Mouse (Mus musculus) limb, embryonic 14.5 days (tissue): Measurements from ENCODE around the gene Fscn1. TPM values are rescaled to one million over a fixed set of nuclear protein-coding genes. Genes with fewer than 3 reads are reported as not detected.
A peak's percentile ranks its signal among the peaks of the same experiment; 100 is the strongest.

Source experiments
- ATAC-seq: fragments of 200-750 bp; cut with Nextera tagmentation; 2 replicates; pipeline ENCODE4 v1.8.0; 2017; ENCODE audit warnings: low read depth, moderate number of reproducible peaks, moderate TSS enrichment; ENCODE audit not compliant: low FRiP score
- DNase-seq: peaks from one replicate; pipeline ENCODE4 v3.0.0-alpha.2; 2015; ENCODE audit warnings: low spot score
- H3K27ac ChIP-seq: fragments of 300-500 bp; sonication (generic); replicated peaks from 2 replicates; pipeline ENCODE4 v1.5.1; 2014; ENCODE audit warnings: low read depth, mild to moderate bottlenecking, low read length, moderate library complexity, mixed read lengths
- H3K27me3 ChIP-seq: fragments of 300-500 bp; sonication (generic); 2 replicates; pipeline ENCODE4 v1.6.1; 2014; ENCODE audit warnings: low read length, mixed read lengths; ENCODE audit not compliant: control insufficient read depth, insufficient read depth
- H3K36me3 ChIP-seq: fragments of 300-500 bp; sonication (generic); 2 replicates; pipeline ENCODE4 v1.6.1; 2014; ENCODE audit warnings: mild to moderate bottlenecking, low read length, moderate library complexity, mixed read lengths; ENCODE audit not compliant: control insufficient read depth, insufficient read depth
- H3K4me1 ChIP-seq: fragments of 300-500 bp; sonication (generic); 2 replicates; pipeline ENCODE4 v1.6.1; 2014; ENCODE audit warnings: antibody characterized with exemption, low read length, mixed read lengths; ENCODE audit not compliant: control insufficient read depth, insufficient read depth
- H3K4me2 ChIP-seq: fragments of 300-500 bp; sonication (generic); replicated peaks from 2 replicates; pipeline ENCODE4 v1.6.1; 2014; ENCODE audit warnings: low read depth, mild to moderate bottlenecking, low read length, moderate library complexity; ENCODE audit not compliant: severe bottlenecking
- H3K4me3 ChIP-seq: fragments of 300-500 bp; sonication (generic); replicated peaks from 2 replicates; pipeline ENCODE4 v1.5.1; 2014; ENCODE audit warnings: low read length
- H3K9ac ChIP-seq: fragments of 300-500 bp; sonication (generic); 2 replicates; pipeline ENCODE4 v1.6.1; 2014; ENCODE audit warnings: mild to moderate bottlenecking, low read depth, low read length, moderate library complexity; ENCODE audit not compliant: severe bottlenecking
- H3K9me3 ChIP-seq: fragments of 300-500 bp; sonication (generic); 2 replicates; pipeline ENCODE4 v1.6.1; 2016; ENCODE audit warnings: low read length; ENCODE audit not compliant: control insufficient read depth
- POLR2A ChIP-seq: fragments of 200-500 bp; IDR thresholded peaks from 2 replicates; pipeline ENCODE4 v1.8.0; 2012; ENCODE audit warnings: inconsistent platforms, mild to moderate bottlenecking, moderate library complexity, borderline replicate concordance; ENCODE audit not compliant: insufficient read depth, insufficient read length; ENCODE audit errors: extremely low read depth
- WGBS: fragments of 180-500 bp; shearing (Covaris S2); extraction: QIAGEN DNeasy Blood & Tissue Kit; methylation state at CpG from one replicate; pipeline ENCODE4 v1.1.7; 2014; 5-methylcytosine and 5-hydroxymethylcytosine counted together
- polyA plus RNA-seq, 2 experiments: library from polyadenylated mRNA; depleted of rRNA in 1 of 2; stranded (reverse) in 1 of 2; unstranded in 1 of 2; fragments of >200 nt; fragmentation: Nextera tagmentation in 1 of 2; extraction: Ambion mirVana in 1 of 2; gene quantifications; 2 replicates each; pipeline versions ENCODE4 v1.2.1 to v1.2.3; 2012 to 2014

The Fscn1 gene
- polyA plus RNA-seq, 2 experiments, result 356 to 395 TPM

DNA sequence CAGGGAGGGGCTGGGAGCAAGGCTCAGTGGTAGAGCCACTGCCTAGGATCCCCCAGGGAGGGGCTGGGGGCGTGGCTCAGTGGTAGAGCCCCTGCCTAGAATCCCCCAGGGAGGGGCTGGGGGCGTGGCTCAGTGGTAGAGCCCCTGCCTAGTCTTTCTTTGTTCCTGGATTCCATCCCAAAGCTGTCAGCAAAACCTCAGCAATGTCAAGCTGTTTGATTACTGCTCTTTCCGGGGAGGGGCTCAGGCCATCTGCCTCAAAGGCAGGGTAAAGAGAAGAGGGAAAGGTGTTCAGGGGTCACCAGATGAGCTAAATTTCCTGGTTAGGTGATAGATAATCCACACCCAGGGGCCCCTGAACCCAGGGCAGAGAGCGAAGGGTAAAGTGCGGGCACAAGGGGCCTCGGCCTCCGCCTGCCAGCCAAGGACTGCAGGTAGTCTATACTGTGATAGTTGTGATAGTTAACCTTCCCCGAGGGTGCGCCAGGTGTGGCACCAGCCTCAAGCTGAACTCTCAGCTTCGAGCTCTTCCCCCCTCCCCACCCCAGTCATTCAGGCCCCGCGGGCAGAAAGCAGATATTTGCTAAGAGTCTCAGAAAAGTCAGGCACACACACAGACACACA, 35.7 kb upstream of the Fscn1 start:
- no peak for TF ChIP-seq POLR2A
- Histone ChIP-seq H3K4me3 (no peak overlapping the region), H3K36me3 (no peaks in the 10 kb centered on the region), H3K9ac (no peak overlapping the region), H3K9me3 (no peaks in the 10 kb centered on the region), H3K27me3 (no peaks in the 10 kb centered on the region), H3K4me1 (peaks cover 6% of the 10 kb centered on the region; the same call in 1 of the 2 replicates), H3K4me2 (no peak overlapping the region), H3K27ac (no peak overlapping the region)
- ATAC-seq, result no peak
- DNase-seq, result no peak
- WGBS, result 85% methylated on average over 11 of the region's 12 CpGs

DNA sequence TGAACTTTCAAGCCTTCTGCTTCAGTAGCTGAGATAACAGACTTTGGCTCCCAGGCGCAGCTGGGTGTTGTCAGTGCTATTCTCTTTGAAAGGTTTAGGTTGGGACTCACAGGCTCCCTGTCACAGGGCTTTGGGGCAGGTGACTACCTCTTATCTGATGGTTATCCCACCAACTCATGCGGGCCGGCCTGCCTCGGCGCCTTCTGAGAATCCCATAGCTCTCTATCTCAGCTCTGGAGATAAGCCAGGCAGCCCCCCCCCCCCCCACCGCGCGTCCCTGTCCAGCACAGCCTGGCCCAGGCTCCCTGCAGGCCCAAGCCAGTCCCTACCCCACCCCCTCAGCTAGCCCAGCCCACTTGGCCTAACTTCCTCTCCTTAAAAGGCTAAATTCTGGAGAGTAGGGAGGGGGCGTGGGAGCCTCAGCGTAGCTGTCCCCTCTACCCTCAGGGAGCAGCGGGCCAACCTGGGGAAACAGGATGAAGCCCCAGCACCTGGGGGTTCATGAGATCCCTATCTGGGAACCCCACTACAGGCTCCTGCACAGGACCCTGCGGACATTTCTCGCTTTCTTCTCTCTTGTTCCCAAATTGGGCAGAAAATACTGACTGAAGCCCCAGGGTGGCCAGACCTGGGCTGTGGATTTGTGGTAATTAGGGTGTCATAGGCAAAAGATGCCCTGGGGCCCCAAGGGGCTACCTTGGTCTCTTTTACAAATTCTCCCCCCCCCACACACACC, 33.8 kb upstream of the Fscn1 start:
- peak; percentile 51 for DNase-seq
- no peak for ATAC-seq
- Histone ChIP-seq H3K4me2 (peak overlapping the region; percentile 13; the same call in 1 of the 2 replicates), H3K4me1 (peaks cover 6% of the 10 kb centered on the region; the same call in 1 of the 2 replicates), H3K9ac (no peak overlapping the region), H3K27ac (no peak overlapping the region), H3K4me3 (no peak overlapping the region), H3K9me3 (no peaks in the 10 kb centered on the region), H3K27me3 (no peaks in the 10 kb centered on the region), H3K36me3 (no peaks in the 10 kb centered on the region)
- 14% methylated on average over 13 of the region's 13 CpGs for WGBS
- no peak for TF ChIP-seq POLR2A

DNA sequence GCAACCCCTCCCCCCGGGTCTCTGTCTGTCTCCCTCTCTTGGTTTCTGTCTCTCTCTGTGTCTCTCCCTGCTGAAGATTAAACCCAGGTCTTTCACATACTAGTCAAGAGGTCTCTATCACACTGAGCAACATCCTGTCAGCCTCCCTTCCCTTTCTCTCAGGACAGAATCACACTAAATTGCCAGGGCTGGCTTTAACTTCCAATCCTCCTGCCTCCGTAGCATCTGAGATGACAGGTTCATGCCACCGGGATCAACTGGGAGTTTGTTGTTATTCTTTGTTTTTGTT, 33.3 kb upstream of the Fscn1 start:
- H3K9ac ChIP-seq, result no peak overlapping the region
- DNase-seq (no peak), ATAC-seq (no peak)
- no peaks in the 10 kb centered on the region for H3K9me3 ChIP-seq
- no peaks in the 10 kb centered on the region for H3K27me3 ChIP-seq
- H3K27ac ChIP-seq, result no peak overlapping the region
- peaks cover 6% of the 10 kb centered on the region; the same call in 1 of the 2 replicates for H3K4me1 ChIP-seq
- H3K4me2 ChIP-seq, result no peak overlapping the region
- H3K36me3 ChIP-seq, result no peaks in the 10 kb centered on the region
- TF ChIP-seq POLR2A, result no peak
- WGBS, result 41% methylated on average over 3 of the region's 3 CpGs
- no peak overlapping the region for H3K4me3 ChIP-seq

DNA sequence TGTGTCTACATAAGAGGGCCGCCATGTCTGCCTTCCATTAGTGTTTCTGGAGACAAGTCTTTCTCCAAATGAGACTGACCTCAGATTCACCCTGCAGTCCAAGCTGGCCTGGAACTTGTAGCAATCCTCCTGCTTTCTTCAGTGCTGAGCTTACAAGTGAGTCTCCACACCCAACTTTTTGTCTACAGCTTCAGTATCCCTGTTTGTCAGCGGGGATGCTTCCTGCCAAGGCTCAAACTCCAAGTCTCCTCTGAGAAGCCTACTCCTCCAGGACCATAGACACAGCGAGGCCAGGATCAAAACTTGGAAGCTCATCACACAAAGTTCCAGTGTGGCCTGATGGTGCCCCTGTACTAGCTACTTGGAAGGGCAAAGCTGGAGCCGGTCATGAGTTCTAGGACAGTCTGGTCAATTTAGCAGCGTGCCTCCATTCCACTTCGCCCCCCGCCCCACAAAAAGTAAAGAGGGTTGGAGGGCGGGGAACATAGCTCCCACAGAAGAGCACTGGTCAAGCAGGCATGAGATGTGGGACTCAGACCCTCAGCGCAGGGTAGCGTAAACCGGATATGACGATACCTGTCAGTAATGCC, 32.7 kb upstream of the Fscn1 start:
- ATAC-seq, result no peak
- Histone ChIP-seq H3K4me2 (no peak overlapping the region), H3K27ac (no peak overlapping the region), H3K27me3 (no peaks in the 10 kb centered on the region), H3K9ac (no peak overlapping the region), H3K4me1 (peaks cover 6% of the 10 kb centered on the region; the same call in 1 of the 2 replicates), H3K4me3 (no peak overlapping the region), H3K9me3 (no peaks in the 10 kb centered on the region), H3K36me3 (no peaks in the 10 kb centered on the region)
- no peak for TF ChIP-seq POLR2A
- 95% methylated on average over 12 of the region's 12 CpGs for WGBS
- no peak for DNase-seq

DNA sequence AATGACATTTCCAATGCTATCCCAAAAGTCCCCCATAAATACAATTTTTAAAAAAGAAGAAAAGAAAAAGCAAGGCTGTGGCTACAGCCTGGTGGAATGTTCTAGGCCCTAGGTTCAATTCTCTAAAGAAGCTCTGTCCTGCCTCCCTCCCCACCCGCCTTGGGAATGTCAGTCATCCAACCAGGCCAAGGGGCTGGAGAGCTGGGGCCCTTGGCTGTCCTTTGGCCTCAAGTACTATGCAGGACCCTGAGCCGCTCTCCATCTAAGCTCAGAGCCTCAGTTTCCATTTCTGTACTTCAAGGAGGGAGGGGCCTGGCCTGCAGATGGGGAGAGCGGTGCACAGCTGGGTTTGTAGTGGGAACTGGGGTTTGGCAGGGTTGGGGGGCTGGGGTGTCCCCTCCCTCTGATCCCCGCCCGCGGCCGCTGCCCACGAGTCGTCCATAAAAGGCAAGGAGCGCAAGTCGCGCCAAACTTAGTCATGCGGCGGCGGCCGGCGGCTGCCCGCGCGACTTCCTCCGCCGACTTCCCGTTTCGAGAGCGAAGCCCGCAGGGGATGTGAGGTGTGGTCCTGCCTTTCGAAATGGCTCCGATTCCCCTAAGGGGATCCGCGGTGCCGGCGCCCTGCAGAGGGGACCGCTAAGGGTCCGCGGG, 31.3 kb upstream of the Fscn1 start:
- H3K4me1 ChIP-seq, result peaks cover 6% of the 10 kb centered on the region; the same call in 1 of the 2 replicates
- TF ChIP-seq POLR2A, result 0 out of 2 replicates have a peak, but pooled peaks have one; percentile 44
- peak overlapping the region; percentile 60 for H3K9ac ChIP-seq
- peak overlapping the region; percentile 58 for H3K27ac ChIP-seq
- DNase-seq, result peak; percentile 63
- no peaks in the 10 kb centered on the region for H3K27me3 ChIP-seq
- H3K36me3 ChIP-seq, result no peaks in the 10 kb centered on the region
- H3K9me3 ChIP-seq, result no peaks in the 10 kb centered on the region
- H3K4me3 ChIP-seq, result peak overlapping the region; percentile 41
- 4% methylated on average over 32 of the region's 35 CpGs for WGBS
- peak overlapping the region; percentile 58 for H3K4me2 ChIP-seq
- ATAC-seq, result peak; percentile 42
